Mouse (Mus musculus): ENCODE data around the gene Pik3r5.

Gene Pik3r5

GRCm38 (mm10) chr11:68431699-68432360 is at the start of gene Pik3r5:
Gene Pik3r5, plus strand, starts transcription at chr11:68432121.
- DNase-seq (ENCODE audit: low read depth, low spot score) = peak; percentile 77

- DNase-seq (ENCODE audit: low read depth, low spot score) = no peak
Measured at GRCm38 (mm10) chr11:68383519-68383918, 48.4 kb upstream of the Pik3r5 start.

- DNase-seq (ENCODE audit: low read depth, low spot score) = no peak
Measured at GRCm38 (mm10) chr11:68384131-68384530, 47.8 kb upstream of the Pik3r5 start.

- no peak for DNase-seq (ENCODE audit: low read depth, low spot score)
Measured at GRCm38 (mm10) chr11:68384592-68385020, 47.3 kb upstream of the Pik3r5 start.

DNA sequence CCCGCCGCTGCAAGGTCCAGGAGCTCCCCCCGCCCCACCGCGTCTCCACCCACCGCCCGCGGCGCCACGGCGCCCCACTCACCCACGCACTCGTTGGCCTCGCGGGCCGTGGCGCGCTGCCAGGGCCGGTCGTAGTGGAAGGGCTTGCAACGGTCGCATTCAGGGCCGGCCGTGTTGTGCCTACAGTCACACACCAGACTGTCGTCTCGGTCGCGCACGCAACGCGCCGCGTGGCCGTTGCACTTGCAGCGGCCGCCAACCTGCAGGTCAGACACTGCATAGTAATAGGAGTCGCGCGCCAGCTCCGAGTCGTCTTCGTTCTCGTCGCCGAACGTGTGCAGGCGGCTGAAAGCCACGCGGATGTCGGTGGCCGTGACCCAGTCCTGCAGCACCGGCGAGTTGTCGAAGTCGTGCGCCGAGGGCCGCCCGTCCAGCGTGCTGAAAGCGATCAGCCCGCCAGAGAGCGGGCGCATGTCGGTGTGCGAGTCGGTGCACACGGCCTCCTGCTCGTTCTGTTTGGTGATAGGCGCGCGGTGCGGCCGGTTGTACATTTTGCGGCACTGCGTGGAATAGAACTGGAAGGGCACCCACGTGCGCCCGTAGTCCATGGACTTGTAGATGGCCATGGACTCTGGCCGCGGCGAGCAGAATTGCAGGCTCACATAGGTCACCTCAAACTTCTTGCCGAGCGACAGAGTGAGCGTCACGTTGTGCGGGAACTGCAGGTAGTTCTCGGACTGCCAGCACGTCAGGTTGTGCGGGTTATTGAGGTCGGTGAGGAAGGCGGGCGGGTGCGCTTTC is 46.7 kb upstream of the Pik3r5 start:
- DNase-seq (ENCODE audit: low read depth, low spot score) = no peak

GRCm38 (mm10) chr11:68385921-68386588 is 45.9 kb upstream of the Pik3r5 start:
- DNase-seq (ENCODE audit: low read depth, low spot score) = no peak

- no peak for DNase-seq (ENCODE audit: low read depth, low spot score)
Measured at GRCm38 (mm10) chr11:68386589-68387440, 45.1 kb upstream of the Pik3r5 start.

- DNase-seq (ENCODE audit: low read depth, low spot score) = no peak
Measured at GRCm38 (mm10) chr11:68387441-68387760, 44.5 kb upstream of the Pik3r5 start.

- no peak for DNase-seq (ENCODE audit: low read depth, low spot score)
Measured at GRCm38 (mm10) chr11:68387971-68388654, 43.8 kb upstream of the Pik3r5 start.

DNA sequence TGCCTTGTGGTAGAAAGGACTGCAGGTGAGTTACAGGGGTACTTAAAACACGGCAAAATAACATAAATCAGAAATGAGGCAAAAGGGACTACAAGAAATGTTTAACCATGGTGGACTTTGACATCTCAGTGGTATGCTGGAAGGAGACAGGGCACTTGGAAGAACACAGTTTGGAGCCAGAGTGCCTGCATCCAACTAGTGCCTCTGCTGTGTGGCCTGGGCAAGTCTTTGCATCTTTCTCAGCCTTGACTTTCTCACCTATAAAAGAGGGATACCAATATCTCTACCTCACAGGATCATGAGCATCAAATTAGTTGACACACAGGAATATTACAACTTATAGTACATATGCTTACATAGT is 43.3 kb upstream of the Pik3r5 start:
- DNase-seq (ENCODE audit: low read depth, low spot score) = no peak

- DNase-seq (ENCODE audit: low read depth, low spot score) = no peak
Measured at GRCm38 (mm10) chr11:68389621-68390020, 42.3 kb upstream of the Pik3r5 start.

- no peak for DNase-seq (ENCODE audit: low read depth, low spot score)
Measured at GRCm38 (mm10) chr11:68390381-68391287, 41.3 kb upstream of the Pik3r5 start.

DNA sequence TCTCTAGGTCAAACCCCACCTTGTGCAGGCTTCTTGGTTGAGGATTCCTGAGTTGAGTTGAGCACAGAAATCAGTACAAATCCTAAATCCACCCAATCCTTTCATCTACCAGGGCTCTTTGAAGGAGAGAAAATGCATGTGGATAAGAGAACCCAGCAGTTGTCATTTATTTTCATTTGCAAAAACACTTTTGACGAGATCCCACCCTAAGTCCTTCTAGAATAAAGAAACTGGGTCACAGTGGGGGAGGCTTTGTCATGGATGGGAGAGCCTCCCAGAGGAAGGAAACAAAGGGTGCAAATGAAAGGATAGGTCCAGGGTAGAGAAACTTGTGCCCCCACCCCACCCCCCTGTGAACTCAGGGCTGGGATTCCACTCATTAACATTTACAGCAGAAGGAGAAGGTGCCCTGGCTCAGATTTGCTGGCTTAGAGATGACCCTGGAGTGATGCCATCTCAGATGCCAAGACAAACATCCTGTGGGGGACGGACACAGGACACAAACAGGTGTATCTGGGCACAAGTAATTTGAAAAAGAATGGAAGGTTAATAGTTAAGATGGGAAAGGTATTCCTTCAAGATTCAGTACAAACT is 37.9 kb upstream of the Pik3r5 start:
- no peak for DNase-seq (ENCODE audit: low read depth, low spot score)

GRCm38 (mm10) chr11:68394749-68395148 is 37.2 kb upstream of the Pik3r5 start:
- no peak for DNase-seq (ENCODE audit: low read depth, low spot score)

- no peak for DNase-seq (ENCODE audit: low read depth, low spot score)
Measured at GRCm38 (mm10) chr11:68395546-68395945, 36.4 kb upstream of the Pik3r5 start.

DNA sequence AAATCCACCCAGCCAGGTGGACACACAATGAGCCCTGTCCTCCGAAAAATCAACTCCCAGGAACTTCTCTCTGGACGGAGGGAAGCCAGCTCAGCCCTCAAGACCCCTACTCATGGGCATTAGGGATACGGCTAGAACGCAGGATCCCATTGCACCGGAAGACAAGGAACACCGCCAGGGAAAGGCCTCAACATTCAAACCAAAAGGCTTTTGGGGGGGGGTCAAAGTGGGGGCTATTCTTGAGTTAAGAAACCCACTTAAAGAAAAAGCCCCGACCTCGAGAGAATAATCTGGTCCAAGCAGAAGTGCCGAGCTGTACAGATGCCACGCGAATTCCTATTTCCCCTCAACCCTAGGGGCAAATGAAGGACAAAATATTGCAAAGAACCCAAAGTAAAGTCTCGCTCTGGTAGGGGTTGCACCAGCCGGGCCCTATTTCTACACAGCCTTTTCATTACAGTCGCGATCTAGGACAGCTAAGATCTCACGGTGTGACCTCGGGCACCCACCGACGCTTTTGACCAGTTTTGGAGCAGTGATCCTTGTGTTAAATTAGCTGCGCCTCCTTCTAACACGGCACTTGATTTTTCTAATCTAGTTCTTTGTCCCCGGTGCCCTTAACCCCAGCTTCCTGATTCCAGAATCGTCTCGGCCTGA is 32.9 kb upstream of the Pik3r5 start:
- DNase-seq (ENCODE audit: low read depth, low spot score) = no peak

- no peak for DNase-seq (ENCODE audit: low read depth, low spot score)
Measured at GRCm38 (mm10) chr11:68399548-68400020, 32.3 kb upstream of the Pik3r5 start.

DNA sequence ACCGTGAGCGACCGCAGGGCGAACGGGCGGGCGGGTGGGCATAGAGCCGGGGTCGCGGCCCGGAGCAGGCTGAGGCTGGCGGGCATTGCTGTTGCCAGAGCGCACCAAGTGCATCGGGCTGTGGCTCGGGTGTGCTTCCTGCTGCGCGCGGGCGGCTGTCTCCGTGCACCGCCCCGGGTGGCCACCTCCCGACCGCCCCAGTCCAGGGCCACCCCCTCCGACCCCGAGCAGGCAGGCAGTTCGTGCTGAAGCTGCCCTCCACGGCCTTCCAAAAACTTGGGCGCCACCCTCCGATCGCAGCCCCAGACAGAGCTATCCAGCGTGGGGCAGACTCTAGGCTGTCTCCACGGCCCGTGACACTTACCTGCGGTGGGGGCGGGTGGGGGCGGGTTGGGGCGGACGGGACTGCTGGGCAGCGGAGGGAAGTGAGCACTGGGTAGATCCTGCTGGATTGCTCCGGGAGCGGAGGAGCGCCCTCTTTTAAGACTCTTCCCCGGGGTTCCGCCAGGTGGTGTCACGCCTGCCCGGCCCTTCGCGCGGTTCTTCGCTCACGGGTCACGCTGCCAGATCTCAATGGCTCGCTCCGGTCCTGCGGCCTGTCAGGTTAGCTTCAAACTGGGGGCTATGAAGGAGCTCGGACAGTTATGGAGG is 31.8 kb upstream of the Pik3r5 start:
- DNase-seq (ENCODE audit: low read depth, low spot score) = no peak

Data from 3T3-L1 (cell line).